Mouse (Mus musculus): Measurements from ENCODE around the gene Pbx2. TPM values are rescaled to one million over a fixed set of nuclear protein-coding genes. Genes with fewer than 3 reads are reported as not detected.

The Pbx2 gene
- total RNA-seq, 4 experiments from 2014 or later, result 16.0 to 20.6 (median 17.6) TPM

- DNase-seq (ENCODE audit: low spot score), result peak; percentile 100
These were observed 12.5 kb downstream of the Pbx2 start, which contains the start of gene Rnf5 for GRCm38 (mm10) chr17:34603375-34604060. TSS of gene Rnf5 (minus strand) at chr17:34603690.

DNA sequence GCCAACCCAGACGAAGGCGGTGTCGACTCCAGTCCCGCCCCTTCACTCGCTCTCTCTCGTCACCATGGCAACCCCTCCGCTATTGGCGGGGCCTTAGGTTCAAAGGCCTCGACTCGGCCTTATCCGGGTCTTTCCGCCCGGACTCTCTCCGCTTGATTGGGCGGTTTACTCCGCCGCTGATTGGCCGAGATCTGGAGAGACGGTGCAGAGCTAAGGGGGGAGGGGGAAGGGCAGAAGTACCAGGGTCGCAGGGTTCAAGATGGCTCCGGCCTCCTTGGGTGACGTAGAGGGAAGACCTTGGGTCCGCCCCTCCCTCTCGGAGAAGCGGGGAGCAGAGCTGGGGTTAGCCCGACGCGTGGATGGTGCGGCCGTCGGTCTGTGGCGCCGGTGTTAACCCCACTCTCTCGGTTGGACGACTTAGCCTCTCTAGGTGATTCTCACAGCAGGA is 13.0 kb downstream of the Pbx2 start, which contains the start of gene Agpat1:
Gene Agpat1, plus strand, starts transcription at position 202 of the 448 bp plus-strand sequence.
- DNase-seq (ENCODE audit: low spot score), result peak; percentile 99

GRCm38 (mm10) chr17:34604511-34605237 is 13.6 kb downstream of the Pbx2 start:
- DNase-seq (ENCODE audit: low spot score), result no peak

GRCm38 (mm10) chr17:34605609-34606008 is 14.5 kb downstream of the Pbx2 start:
- peak; percentile 97 for DNase-seq (ENCODE audit: low spot score)

GRCm38 (mm10) chr17:34606186-34607039 is 15.3 kb downstream of the Pbx2 start:
- no peak for DNase-seq (ENCODE audit: low spot score)

GRCm38 (mm10) chr17:34607997-34608396 is 16.9 kb downstream of the Pbx2 start:
- no peak for DNase-seq (ENCODE audit: low spot score)

- no peak for DNase-seq (ENCODE audit: low spot score)
These were observed 20.0 kb downstream of the Pbx2 start for GRCm38 (mm10) chr17:34611050-34611449.

- DNase-seq (ENCODE audit: low spot score), result no peak
These were observed 22.1 kb downstream of the Pbx2 start for GRCm38 (mm10) chr17:34613054-34613645.

DNA sequence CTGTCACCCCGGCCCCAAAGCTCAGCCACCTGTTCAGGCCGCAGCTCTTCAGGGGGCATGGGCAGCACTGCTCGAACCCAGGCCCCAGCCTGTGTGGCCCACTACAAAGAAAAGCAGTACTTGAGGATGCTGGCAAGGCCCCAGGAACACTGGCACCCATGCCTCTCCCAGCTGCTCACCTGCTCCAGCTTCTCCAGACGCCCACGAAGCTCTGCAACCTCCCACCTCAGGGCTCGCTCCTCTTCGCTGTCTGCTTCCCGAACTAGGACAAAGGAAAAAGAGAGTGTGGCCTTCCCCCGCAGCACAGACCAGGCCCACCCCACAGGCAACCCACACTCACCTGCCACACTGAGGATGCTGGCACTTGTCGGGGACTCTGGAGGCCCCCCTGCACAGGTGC is 22.8 kb downstream of the Pbx2 start:
- no peak for DNase-seq (ENCODE audit: low spot score)

GRCm38 (mm10) chr17:34615871-34616270 is 24.8 kb downstream of the Pbx2 start, which contains the start of gene Egfl8:
TSS of gene Egfl8 (minus strand) at chr17:34615971.
- no peak for DNase-seq (ENCODE audit: low spot score)

DNA sequence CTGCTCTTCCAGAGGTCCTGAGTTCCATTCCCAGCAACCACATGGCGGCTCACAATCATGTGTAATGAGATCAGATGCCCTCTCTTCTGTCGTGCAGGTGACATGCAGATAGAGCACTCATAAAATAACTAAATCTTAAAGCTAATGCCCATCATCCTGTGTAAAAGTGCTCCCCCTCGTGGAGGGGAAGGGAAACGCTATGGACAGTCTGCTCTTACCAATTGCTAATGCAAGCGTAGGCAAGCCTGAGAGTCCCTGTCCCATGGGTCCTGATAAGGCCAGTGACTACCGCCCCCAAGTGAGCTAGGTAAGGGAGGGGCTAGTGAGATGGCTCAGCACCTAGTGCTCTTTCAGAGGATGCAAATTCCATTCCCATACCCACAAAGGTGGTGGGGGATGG is 27.9 kb downstream of the Pbx2 start:
- peak; percentile 81 for DNase-seq (ENCODE audit: low spot score)

GRCm38 (mm10) chr17:34621006-34621405 is 29.9 kb downstream of the Pbx2 start:
- no peak for DNase-seq (ENCODE audit: low spot score)

DNA sequence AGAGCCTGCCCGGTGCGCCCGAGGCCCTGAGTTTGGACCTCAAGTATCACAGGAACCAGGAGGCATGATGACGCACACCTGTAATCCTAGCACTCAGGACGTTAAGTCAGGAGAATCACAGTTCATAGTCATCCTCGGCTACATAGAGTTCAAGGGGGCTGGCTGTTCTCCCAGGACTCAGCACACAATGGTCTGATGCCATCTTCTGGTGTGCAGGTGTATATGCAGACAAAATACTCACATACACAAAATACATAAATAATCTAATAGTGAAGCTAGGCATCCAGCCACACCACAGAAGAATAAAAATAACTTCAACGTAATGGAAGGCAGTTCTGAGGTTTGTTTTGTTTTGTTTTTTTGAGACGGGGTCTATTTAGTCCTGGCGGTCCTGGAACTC is 32.1 kb downstream of the Pbx2 start:
- no peak for DNase-seq (ENCODE audit: low spot score)

DNA sequence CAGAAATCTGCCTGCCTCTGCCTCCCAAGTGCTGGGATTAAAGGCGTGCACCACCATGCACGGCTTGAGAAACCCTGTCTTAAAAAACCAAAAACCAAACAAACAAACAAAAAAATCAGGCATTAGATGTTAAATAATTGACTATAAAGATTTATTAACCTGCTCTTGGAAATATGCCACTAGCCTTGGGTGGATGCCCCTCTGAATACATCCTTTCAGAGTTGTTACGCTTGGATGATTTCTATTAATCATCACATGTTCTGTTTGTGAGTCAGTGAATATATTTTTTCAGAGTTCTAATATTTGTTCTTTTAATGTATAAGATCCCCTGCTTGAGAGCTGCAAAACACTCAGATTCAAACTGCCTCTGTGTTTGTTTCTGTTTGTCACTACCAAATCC is 33.9 kb downstream of the Pbx2 start:
- no peak for DNase-seq (ENCODE audit: low spot score)

- no peak for DNase-seq (ENCODE audit: low spot score)
These were observed 35.2 kb downstream of the Pbx2 start for GRCm38 (mm10) chr17:34626062-34626772.

DNA sequence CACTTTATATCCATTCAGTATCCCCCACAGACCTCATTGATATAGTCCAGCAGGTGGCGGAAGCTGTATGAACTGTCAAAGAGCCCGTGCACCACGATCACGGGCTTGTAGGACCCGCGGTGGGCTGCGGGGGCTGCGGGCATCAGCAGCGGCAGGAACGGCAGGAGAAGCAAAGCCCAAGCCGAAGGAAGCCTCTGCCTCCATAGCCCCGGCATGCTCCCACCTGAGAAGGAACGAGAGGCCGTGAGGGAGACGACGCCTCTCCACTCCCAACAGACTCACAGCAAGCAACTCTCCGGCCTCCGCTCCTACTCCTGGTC is 35.7 kb downstream of the Pbx2 start:
- DNase-seq (ENCODE audit: low spot score), result no peak

- peak; percentile 88 for DNase-seq (ENCODE audit: low spot score)
These were observed 36.3 kb downstream of the Pbx2 start for GRCm38 (mm10) chr17:34627093-34627942.

- no peak for DNase-seq (ENCODE audit: low spot score)
These were observed 37.0 kb downstream of the Pbx2 start, which contains the start of gene Ppt2 for GRCm38 (mm10) chr17:34627943-34628643. TSS of gene Ppt2 (minus strand) at chr17:34628510.

- DNase-seq (ENCODE audit: low spot score), result no peak
These were observed 37.5 kb downstream of the Pbx2 start for GRCm38 (mm10) chr17:34628644-34628967.
